ENCODE assay signal across 11 mouse cellular contexts in the genomic region with DNA sequence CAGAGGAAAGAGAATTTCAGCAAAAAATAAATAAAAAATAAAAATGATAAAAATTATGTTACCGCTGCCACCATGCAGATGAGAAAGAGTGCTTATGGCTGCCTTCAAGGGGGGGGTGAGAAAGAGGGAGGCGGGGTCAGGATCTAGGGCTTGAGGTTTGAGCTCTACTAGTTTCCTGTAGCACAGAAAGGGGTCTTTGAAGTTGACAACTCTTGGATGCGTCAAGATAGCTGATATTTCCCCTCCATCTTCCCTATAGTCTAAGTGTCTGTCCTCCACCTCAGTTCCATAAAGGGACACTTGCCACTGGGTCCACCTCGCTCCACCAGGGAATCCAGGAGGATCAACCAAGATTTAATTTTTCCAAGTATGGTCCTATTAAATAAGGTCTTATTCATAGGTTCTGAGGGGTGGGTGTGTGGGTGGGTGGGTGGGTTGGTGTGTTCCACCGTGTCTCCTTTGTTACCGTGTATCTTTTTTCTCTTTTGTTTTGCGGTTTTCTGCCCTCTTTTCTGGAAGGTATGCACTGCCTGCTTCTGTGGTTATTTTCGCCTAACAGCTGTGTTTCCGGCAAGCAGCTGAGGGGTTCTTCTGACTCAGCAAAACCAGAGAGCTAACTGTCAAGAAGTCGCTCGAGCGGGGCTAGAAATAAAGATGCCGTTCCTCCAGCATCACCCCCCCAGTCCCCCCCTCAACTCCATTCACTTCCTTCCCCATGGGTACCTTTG.
DNase-seq lines count a peak whose midpoint lies in the region; ATAC-seq and TF ChIP-seq lines count a peak whose summit lies in the region.
"Had no signal": no experiment of that assay in that cellular context is flagged by ENCODE, and none has a peak within 500 bp of the region (broad histone marks: within the 10 kb centered on the region; RNA-seq: fewer than 3 reads in every experiment).

No protein-coding gene starts in this region.

- H3K27me3 ChIP-seq in heart, postnatal 0 days (ENCODE audit: control insufficient read depth, insufficient read depth, low read length), result 0 out of 2 replicates have a peak, but pooled peaks cover 2% of the 10 kb centered on the region
- H3K27me3 ChIP-seq in limb, embryonic 13.5 days, result no peaks in the 10 kb centered on the region
- no peaks in the 10 kb centered on the region for H3K27me3 ChIP-seq in small intestine, adult 2 months (ENCODE audit: control insufficient read depth, insufficient read depth, low read length)
- H3K27me3 ChIP-seq: forebrain, embryonic 13.5 days had no signal

- TF ChIP-seq POLR2A in small intestine, adult 2 months (IDR thresholded peaks at IDR 0.05; ENCODE audit: low read depth, low read length), result no peak

- ATAC-seq in heart, postnatal 0 days (ENCODE audit: insufficient read depth, low read depth), result no peak
- no peak for ATAC-seq in limb, embryonic 13.5 days (ENCODE audit: low FRiP score, low read depth)
- ATAC-seq: forebrain, embryonic 13.5 days had no signal

- peak overlapping the region; percentile 18; the same call in 1 of the 2 replicates for H3K4me2 ChIP-seq in heart, postnatal 0 days (ENCODE audit: low read depth, low read length)
- 0 out of 2 replicates have a peak overlapping the region, but pooled peaks have one; percentile 24 for H3K4me2 ChIP-seq in limb, embryonic 13.5 days (replicated peaks)
- H3K4me2 ChIP-seq: forebrain, embryonic 13.5 days had no signal

- TF ChIP-seq EP300 in heart, postnatal 0 days (IDR thresholded peaks at IDR 0.05; ENCODE audit: low read depth), result no peak

- H3K9ac ChIP-seq in heart, postnatal 0 days (replicated peaks; ENCODE audit: low read depth, low read length), result no peak overlapping the region
- no peak overlapping the region for H3K9ac ChIP-seq in limb, embryonic 13.5 days
- H3K9ac ChIP-seq: forebrain, embryonic 13.5 days had no signal

- no peak overlapping the region for H3K4me3 ChIP-seq in heart, postnatal 0 days (ENCODE audit: low read depth, low read length)
- H3K4me3 ChIP-seq in limb, embryonic 13.5 days, result no peak overlapping the region
- H3K4me3 ChIP-seq in small intestine, adult 2 months (ENCODE audit: low read depth, low read length), result no peak overlapping the region
- H3K4me3 ChIP-seq: forebrain, embryonic 13.5 days had no signal

- no peak for TF ChIP-seq CTCF in heart, postnatal 0 days (IDR thresholded peaks at IDR 0.05; ENCODE audit: low read depth)
- TF ChIP-seq CTCF in small intestine, adult 2 months (IDR thresholded peaks at IDR 0.05; ENCODE audit: extremely low read depth, insufficient read length, insufficient replicate concordance, low read depth, low read length), result no peak

- DNase-seq in heart, postnatal 0 days (ENCODE audit: low spot score), result no peak
- DNase-seq in heart, adult 8-10 months (ENCODE audit: low spot score), result no peak
- DNase-seq in CD8-positive naive resting alpha-beta T cell, adult 2 months (ENCODE audit: low read depth in 2 of 2, low spot score in 2 of 2), result peak; percentile 26 to 54
- DNase-seq in cerebellum, postnatal 36 days, result no peak
- DNase-seq in yolk sac, embryonic 10.5 days (ENCODE audit: low spot score), result no peak
- DNase-seq in kidney, adult 11 months, result no peak
- DNase-seq: kidney, adult 9 months; left cerebral cortex, postnatal 4 days had no signal

- H3K9me3 ChIP-seq in heart, postnatal 0 days (replicated peaks; ENCODE audit: control insufficient read depth, low read length), result no peaks in the 10 kb centered on the region
- H3K9me3 ChIP-seq in limb, embryonic 13.5 days, result no peaks in the 10 kb centered on the region
- H3K9me3 ChIP-seq: forebrain, embryonic 13.5 days had no signal

- peaks cover 3% of the 10 kb centered on the region; the same call in 1 of the 2 replicates for H3K4me1 ChIP-seq in heart, postnatal 0 days (ENCODE audit: control insufficient read depth, insufficient read depth)
- H3K4me1 ChIP-seq in limb, embryonic 13.5 days, result peaks cover 53% of the 10 kb centered on the region
- peaks cover 5% of the 10 kb centered on the region; the same call in 1 of the 2 replicates for H3K4me1 ChIP-seq in small intestine, adult 2 months (ENCODE audit: control insufficient read depth, insufficient read depth, insufficient read length, low read length)

- no peaks in the 10 kb centered on the region for H3K36me3 ChIP-seq in heart, postnatal 0 days (replicated peaks; ENCODE audit: control insufficient read depth, insufficient read depth, low read length)
- no peaks in the 10 kb centered on the region for H3K36me3 ChIP-seq in limb, embryonic 13.5 days
- no peaks in the 10 kb centered on the region for H3K36me3 ChIP-seq in small intestine, adult 2 months (ENCODE audit: control insufficient read depth, insufficient read depth, low read length)

- 57% methylated on average over 13 of the region's 13 CpGs for WGBS in heart, postnatal 0 days
- 50% methylated on average over 13 of the region's 13 CpGs for WGBS in limb, embryonic 13.5 days
- WGBS in small intestine, adult 2 months, result 67% methylated on average over 13 of the region's 13 CpGs

- H3K27ac ChIP-seq in heart, postnatal 0 days (ENCODE audit: low read depth), result no peak overlapping the region
- H3K27ac ChIP-seq in limb, embryonic 13.5 days, result no peak overlapping the region
- H3K27ac ChIP-seq in small intestine, adult 2 months (ENCODE audit: insufficient read depth, low read depth, low read length), result peak overlapping the region; percentile 34; the same call in 1 of the 2 replicates
- H3K27ac ChIP-seq: forebrain, embryonic 13.5 days had no signal

Comparison
In these comparisons a context has a peak if more than half of its experiments do, and no peak if none do; other contexts are left out.
1. DNase-seq: peak in CD8-positive naive resting alpha-beta T cell, adult 2 months (2 of 2); none in heart, postnatal 0 days (single experiment), heart, adult 8-10 months (single experiment), cerebellum, postnatal 36 days (0 of 2), yolk sac, embryonic 10.5 days (single experiment) and kidney, adult 11 months (single experiment).